Mouse (Mus musculus) olfactory bulb, adult 2 months (tissue): ENCODE results near the gene Pcgf3.

Source experiments
- CTCF ChIP-seq: fragments of 200-500 bp; IDR thresholded peaks from 2 replicates; pipeline ENCODE4 v1.5.1; 2012; ENCODE audit warnings: low read depth, mild to moderate bottlenecking, low read length, moderate library complexity; ENCODE audit not compliant: insufficient read depth
- POLR2A ChIP-seq: fragments of 200-500 bp; IDR thresholded peaks from 2 replicates; pipeline ENCODE4 v1.6.1; 2012; ENCODE audit warnings: mild to moderate bottlenecking, low read depth, low read length, moderate library complexity; ENCODE audit not compliant: insufficient read depth

GRCm38 (mm10) chr5:108554041-108554440 is 93.0 kb downstream of the Pcgf3 start:
- TF ChIP-seq POLR2A (no peak), CTCF (no peak)
